Mouse (Mus musculus) heart, postnatal 0 days (tissue): ENCODE results near the gene Sppl2a.

Experiments
- CTCF ChIP-seq: IDR thresholded peaks from 2 replicates; pipeline ENCODE4 v1.5.1; 2016; ENCODE audit warnings: antibody characterized with exemption, control low read depth, low read depth
- EP300 ChIP-seq: IDR thresholded peaks from 2 replicates; pipeline ENCODE4 v1.6.1; 2016; ENCODE audit warnings: antibody characterized with exemption, low read depth

DNA sequence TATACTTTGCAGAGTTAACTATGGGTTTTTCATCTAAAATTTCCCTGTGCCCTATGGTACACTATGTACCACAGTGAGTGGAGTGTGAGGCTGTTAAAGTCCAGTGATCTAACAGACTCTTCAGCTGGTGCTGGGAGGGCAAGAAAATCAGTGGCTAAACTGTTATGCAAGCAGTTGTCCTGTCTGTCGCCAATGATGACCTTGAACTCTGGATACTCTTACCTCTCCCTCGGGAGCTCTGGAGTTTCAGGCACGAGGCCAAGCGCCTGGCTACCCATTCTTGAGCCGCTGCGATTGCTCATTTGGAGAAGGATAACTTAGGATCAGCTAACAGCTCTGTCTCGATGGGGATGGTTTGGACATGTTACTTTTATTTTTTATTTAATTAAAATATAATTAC, 18.1 kb upstream of the Sppl2a start:
- TF ChIP-seq CTCF, result no peak
- no peak for TF ChIP-seq EP300
